Comparison of ENCODE assay signal across 8 mouse cellular contexts in genomic region chr6:128355726-128356416, GRCm38 (mm10). TPM values are rescaled to one million over a fixed set of nuclear protein-coding genes. Genes with fewer than 3 reads are reported as not detected.
DNase-seq lines count a peak whose midpoint lies in the region; ATAC-seq and TF ChIP-seq lines count a peak whose summit lies in the region.

Gene Tulp3 (minus strand): TSS chr6:128355851.

- H3K36me3 ChIP-seq in forebrain, embryonic 10.5 days (replicated peaks), result peaks cover 49% of the 10 kb centered on the region
- peaks cover 22% of the 10 kb centered on the region for H3K36me3 ChIP-seq in heart, embryonic 15.5 days
- peaks cover 20% of the 10 kb centered on the region for H3K36me3 ChIP-seq in liver, embryonic 14.5 days (replicated peaks; ENCODE audit: control insufficient read depth, insufficient read depth, low read depth)
- H3K36me3 ChIP-seq in neural tube, embryonic 11.5 days (ENCODE audit: control insufficient read depth, insufficient read depth, low read length), result no peaks in the 10 kb centered on the region
- peaks cover 4% of the 10 kb centered on the region for H3K36me3 ChIP-seq in stomach, postnatal 0 days (ENCODE audit: control insufficient read depth, insufficient read depth, low read length)

- H3K27ac ChIP-seq in forebrain, embryonic 10.5 days, result peak within 1 kb of the TSS; percentile 92
- H3K27ac ChIP-seq in heart, embryonic 15.5 days, result peak within 1 kb of the TSS; percentile 78
- no peak within 1 kb of the TSS for H3K27ac ChIP-seq in liver, embryonic 14.5 days
- peak within 1 kb of the TSS; percentile 76 for H3K27ac ChIP-seq in neural tube, embryonic 11.5 days (ENCODE audit: low read depth, low read length)
- peak within 1 kb of the TSS; percentile 85 for H3K27ac ChIP-seq in stomach, postnatal 0 days (replicated peaks)

- H3K9ac ChIP-seq in heart, embryonic 15.5 days, result peak within 1 kb of the TSS; percentile 72
- peak within 1 kb of the TSS; percentile 10 for H3K9ac ChIP-seq in liver, embryonic 14.5 days (replicated peaks)
- peak within 1 kb of the TSS; percentile 74 for H3K9ac ChIP-seq in neural tube, embryonic 11.5 days (ENCODE audit: low read length)
- peak within 1 kb of the TSS; percentile 76 for H3K9ac ChIP-seq in stomach, postnatal 0 days (ENCODE audit: low read length)

- no peaks in the 10 kb centered on the region for H3K9me3 ChIP-seq in forebrain, embryonic 10.5 days
- no peaks in the 10 kb centered on the region for H3K9me3 ChIP-seq in heart, embryonic 15.5 days (replicated peaks)
- no peaks in the 10 kb centered on the region for H3K9me3 ChIP-seq in liver, embryonic 14.5 days (ENCODE audit: control insufficient read depth, low read length)
- H3K9me3 ChIP-seq in neural tube, embryonic 11.5 days (ENCODE audit: control insufficient read depth, low read length), result no peaks in the 10 kb centered on the region
- H3K9me3 ChIP-seq in stomach, postnatal 0 days (ENCODE audit: control insufficient read depth, low read length), result no peaks in the 10 kb centered on the region

- under 1% methylated on average over 42 of the region's 42 CpGs for WGBS in forebrain, embryonic 10.5 days
- WGBS in heart, embryonic 15.5 days, result under 1% methylated on average over 42 of the region's 42 CpGs
- WGBS in liver, embryonic 14.5 days (ENCODE audit: insufficient replicate concordance), result under 1% methylated on average over 42 of the region's 42 CpGs
- WGBS in neural tube, embryonic 11.5 days, result under 1% methylated on average over 41 of the region's 42 CpGs
- under 1% methylated on average over 36 of the region's 42 CpGs for WGBS in stomach, postnatal 0 days

- no peak for TF ChIP-seq CTCF in liver, embryonic 14.5 days (IDR thresholded peaks at IDR 0.05; ENCODE audit: low read depth)
- TF ChIP-seq CTCF in stomach, postnatal 0 days (IDR thresholded peaks at IDR 0.05; ENCODE audit: low read depth), result peak; percentile 5; the same call in 1 of the 2 replicates

- DNase-seq in c-Kit-negative CD71-positive TER-119-positive erythroid progenitor cells, embryonic 14.5 days (ENCODE audit: low read depth, low spot score), result peak; percentile 69
- peak; percentile 98 for DNase-seq in forebrain, embryonic 10.5 days (ENCODE audit: extremely low spot score, low spot score)
- DNase-seq in kidney, postnatal 25 days, result peak; percentile 98 to 99
- DNase-seq in liver, embryonic 14.5 days (ENCODE audit: low read depth in 3 of 3, low spot score in 3 of 3), result peak; percentile 71 to 76 (median 74)
- peak; percentile 97 for DNase-seq in neural tube, embryonic 11.5 days (ENCODE audit: low spot score)
- DNase-seq in stomach, postnatal 0 days (ENCODE audit: low spot score), result peak; percentile 94

- peak within 1 kb of the TSS; percentile 87 for H3K4me3 ChIP-seq in forebrain, embryonic 10.5 days
- H3K4me3 ChIP-seq in heart, embryonic 15.5 days, result peak within 1 kb of the TSS; percentile 69
- H3K4me3 ChIP-seq in liver, embryonic 14.5 days (ENCODE audit: insufficient read depth in 1 of 2, low read depth in 2 of 2, low read length in 2 of 2), result peak within 1 kb of the TSS; percentile 64 to 70
- H3K4me3 ChIP-seq in neural tube, embryonic 11.5 days (ENCODE audit: low read depth, low read length), result peak within 1 kb of the TSS; percentile 81
- peak within 1 kb of the TSS; percentile 75 for H3K4me3 ChIP-seq in stomach, postnatal 0 days (ENCODE audit: low read depth, low read length)

- H3K4me1 ChIP-seq in forebrain, embryonic 10.5 days, result peaks cover 39% of the 10 kb centered on the region
- H3K4me1 ChIP-seq in heart, embryonic 15.5 days (replicated peaks), result peaks cover 15% of the 10 kb centered on the region
- H3K4me1 ChIP-seq in liver, embryonic 14.5 days (replicated peaks; ENCODE audit: control insufficient read depth in 2 of 2, insufficient read depth in 2 of 2, low read length in 1 of 2), result peaks cover 2 to 5% of the 10 kb centered on the region in 2 experiments; a peak in 3 of 4 replicates
- H3K4me1 ChIP-seq in neural tube, embryonic 11.5 days (ENCODE audit: control insufficient read depth, insufficient read depth, low read length), result peaks cover 9% of the 10 kb centered on the region; the same call in 1 of the 2 replicates
- no peaks in the 10 kb centered on the region for H3K4me1 ChIP-seq in stomach, postnatal 0 days (replicated peaks; ENCODE audit: control insufficient read depth, insufficient read depth)

- peak within 1 kb of the TSS; percentile 87 for H3K4me2 ChIP-seq in heart, embryonic 15.5 days
- H3K4me2 ChIP-seq in liver, embryonic 14.5 days (ENCODE audit: low read depth), result peak within 1 kb of the TSS; percentile 79
- peak within 1 kb of the TSS; percentile 80 for H3K4me2 ChIP-seq in neural tube, embryonic 11.5 days (ENCODE audit: low read depth)
- H3K4me2 ChIP-seq in stomach, postnatal 0 days (replicated peaks; ENCODE audit: low read depth), result peak within 1 kb of the TSS; percentile 80

- H3K27me3 ChIP-seq in forebrain, embryonic 10.5 days (ENCODE audit: poor library complexity, severe bottlenecking), result no peaks in the 10 kb centered on the region
- no peaks in the 10 kb centered on the region for H3K27me3 ChIP-seq in heart, embryonic 15.5 days
- peaks cover 10% of the 10 kb centered on the region for H3K27me3 ChIP-seq in liver, embryonic 14.5 days (ENCODE audit: control insufficient read depth, insufficient read depth, low read length)
- H3K27me3 ChIP-seq in neural tube, embryonic 11.5 days (ENCODE audit: control insufficient read depth, insufficient read depth, low read length), result no peaks in the 10 kb centered on the region
- H3K27me3 ChIP-seq in stomach, postnatal 0 days (ENCODE audit: control insufficient read depth, insufficient read depth, low read length), result no peaks in the 10 kb centered on the region

- TF ChIP-seq EP300 in liver, embryonic 14.5 days (IDR thresholded peaks at IDR 0.05; ENCODE audit: low read depth), result no peak
- TF ChIP-seq EP300 in stomach, postnatal 0 days (optimal IDR thresholded peaks at IDR 0.05), result no peak

- peak; percentile 97 for ATAC-seq in CD4-positive, CD25-positive, alpha-beta regulatory T cell, adult 4 months
- ATAC-seq in heart, embryonic 15.5 days (replicated peaks; ENCODE audit: insufficient number of reproducible peaks, insufficient read depth, low FRiP score, low read depth), result peak; percentile 99
- peak; percentile 99 for ATAC-seq in liver, embryonic 14.5 days (ENCODE audit: insufficient read depth)
- ATAC-seq in neural tube, embryonic 11.5 days (ENCODE audit: insufficient read depth, low FRiP score, low TSS enrichment), result peak; percentile 100
- peak; percentile 98 for ATAC-seq in stomach, postnatal 0 days (ENCODE audit: low FRiP score, low TSS enrichment)

RNA-seq across cellular contexts. Expression of gene Tulp3, which starts in this region (rescaled TPM):
- polyA plus RNA-seq in CD4-positive, CD25-positive, alpha-beta regulatory T cell, adult 4 months (2017; shearing (Covaris generic)), result 1 to 10 TPM; 2.0 to 2.4 TPM
- 20.0 and 21.6 TPM in 2 replicates for polyA plus RNA-seq in forebrain, embryonic 10.5 days (2016; fragmentation: Nextera tagmentation; extraction: Ambion mirVana)
- 9.0 and 13.3 TPM in 2 replicates for polyA plus RNA-seq in heart, embryonic 15.5 days (2015; fragmentation: Nextera tagmentation; extraction: Ambion mirVana)
- 2.2 and 2.9 TPM in 2 replicates for polyA plus RNA-seq in liver, embryonic 14.5 days (2012; rRNA removed)
- 1.8 TPM in 2 replicates for polyA plus RNA-seq in liver, embryonic 14.5 days (2014; fragmentation: Nextera tagmentation; extraction: Ambion mirVana)
- polyA plus RNA-seq in neural tube, embryonic 11.5 days (2014; fragmentation: Nextera tagmentation; extraction: Ambion mirVana), result 17.4 and 18.6 TPM in 2 replicates
- 5.0 and 5.3 TPM in 2 replicates for polyA plus RNA-seq in stomach, postnatal 0 days (2015; fragmentation: Nextera tagmentation; extraction: Ambion mirVana)

Comparison
In these comparisons a context has a peak if more than half of its experiments do, and no peak if none do; other contexts are left out.
1. H3K9ac ChIP-seq: peak in every context shown above with its lines; median percentile 76 in stomach, postnatal 0 days; 74 in neural tube, embryonic 11.5 days; 72 in heart, embryonic 15.5 days; 10 in liver, embryonic 14.5 days.